Mouse (Mus musculus): ENCODE data around the gene Tmem247. TPM values are rescaled to one million over a fixed set of nuclear protein-coding genes. Genes with fewer than 3 reads are reported as not detected.

Gene Tmem247
- polyA plus RNA-seq, 1 experiment = not detected

DNA sequence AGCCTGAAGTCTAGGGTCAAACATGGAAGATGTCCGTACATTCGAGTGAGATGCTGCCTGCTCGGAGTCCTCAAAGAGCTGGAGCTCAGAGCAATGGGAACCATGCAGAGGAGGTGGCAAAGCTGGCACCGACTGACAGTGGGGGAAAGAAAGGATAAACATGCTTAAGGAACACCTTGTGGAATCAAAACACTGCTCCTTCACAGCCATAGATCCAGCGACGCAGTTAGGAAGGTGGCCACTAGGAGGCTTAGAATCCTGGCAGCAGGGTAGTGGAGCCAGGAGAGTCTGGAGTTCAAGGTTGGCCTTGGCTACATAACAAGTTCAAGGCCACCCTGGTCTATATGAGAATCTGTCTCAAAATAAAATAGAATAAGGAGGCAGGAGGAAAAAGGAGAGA lies 10.5 kb upstream of the Tmem247 start:
- no peak for TF ChIP-seq GATA1 (IDR thresholded peaks at IDR 0.05; ENCODE audit: low read length)

DNA sequence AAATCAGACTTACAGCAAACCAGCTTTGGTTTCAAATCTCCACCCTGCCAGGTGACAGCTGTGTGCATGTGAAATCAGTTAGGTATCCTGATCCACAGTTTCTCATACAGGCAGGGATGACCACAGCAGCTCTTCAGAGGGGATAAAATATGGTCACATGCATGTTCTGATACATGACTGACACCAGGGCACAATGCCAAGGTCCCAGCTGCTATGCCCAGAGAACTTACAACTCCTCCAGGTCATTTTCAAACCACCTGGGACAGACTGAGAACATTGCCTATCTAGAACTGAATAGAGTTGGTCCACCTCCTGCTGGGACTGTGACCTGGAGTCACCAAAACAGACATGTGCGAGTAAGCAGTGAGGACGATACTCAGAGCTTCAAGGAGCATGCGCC lies 10.1 kb upstream of the Tmem247 start:
- TF ChIP-seq GATA1 (IDR thresholded peaks at IDR 0.05; ENCODE audit: low read length) = no peak

DNA sequence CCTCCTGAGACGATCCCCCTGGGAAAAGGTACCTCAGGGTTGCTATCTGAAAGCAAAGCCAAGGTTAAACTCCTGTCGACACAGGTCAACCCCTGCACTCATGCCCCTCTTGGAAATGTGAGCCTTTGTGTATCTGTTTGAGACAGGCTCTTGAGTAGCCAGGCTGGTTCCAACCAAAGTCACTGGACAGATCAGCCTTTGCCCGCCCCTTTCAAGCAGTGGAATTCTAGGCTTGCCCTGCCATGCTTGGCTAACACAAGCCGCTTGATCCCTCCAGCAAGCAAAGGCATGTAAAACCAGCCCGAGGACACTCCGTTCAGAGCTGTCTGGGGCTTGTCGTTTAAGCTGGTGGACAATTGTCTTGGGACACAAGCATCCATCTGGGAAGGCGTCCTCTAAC lies 8.8 kb upstream of the Tmem247 start:
- TF ChIP-seq GATA1 (IDR thresholded peaks at IDR 0.05; ENCODE audit: low read length) = no peak

DNA sequence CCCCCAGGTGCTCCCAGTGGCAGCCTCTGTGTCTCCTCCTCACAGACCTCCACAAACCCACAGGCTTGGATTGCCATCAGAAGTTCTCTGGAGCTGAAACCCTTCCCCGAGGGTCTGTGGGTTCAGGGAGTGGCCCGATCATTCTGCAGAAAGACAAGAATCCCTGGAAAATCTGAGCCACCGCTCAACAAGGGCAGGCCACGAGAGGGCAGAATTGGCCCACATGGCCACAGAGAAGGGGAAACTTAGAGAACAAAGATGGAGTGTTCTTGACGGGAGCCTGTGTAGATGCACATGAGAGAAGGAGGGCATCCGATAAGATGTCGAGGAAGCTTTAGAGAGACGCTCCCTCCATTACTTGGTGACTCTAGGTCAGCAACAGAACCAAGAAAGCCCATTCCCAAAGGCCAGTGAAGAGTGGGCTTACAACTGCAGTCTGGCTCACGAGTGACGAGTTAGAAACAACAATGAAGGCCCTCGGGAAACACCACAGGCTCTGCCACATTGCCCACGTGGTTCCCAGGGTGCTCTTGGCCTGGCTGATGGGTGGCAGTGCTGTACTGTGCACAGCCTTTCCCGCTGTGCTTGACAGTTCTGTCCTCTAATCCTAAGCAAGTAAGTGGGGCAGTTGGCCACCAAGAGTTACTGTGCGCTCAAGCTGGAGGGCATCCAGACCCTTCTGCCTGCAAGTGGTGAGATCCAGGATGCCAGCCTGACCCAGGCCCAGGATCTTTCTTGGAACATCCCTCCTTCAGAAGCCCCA lies 7.2 kb upstream of the Tmem247 start:
- TF ChIP-seq GATA1 (IDR thresholded peaks at IDR 0.05; ENCODE audit: low read length) = no peak

DNA sequence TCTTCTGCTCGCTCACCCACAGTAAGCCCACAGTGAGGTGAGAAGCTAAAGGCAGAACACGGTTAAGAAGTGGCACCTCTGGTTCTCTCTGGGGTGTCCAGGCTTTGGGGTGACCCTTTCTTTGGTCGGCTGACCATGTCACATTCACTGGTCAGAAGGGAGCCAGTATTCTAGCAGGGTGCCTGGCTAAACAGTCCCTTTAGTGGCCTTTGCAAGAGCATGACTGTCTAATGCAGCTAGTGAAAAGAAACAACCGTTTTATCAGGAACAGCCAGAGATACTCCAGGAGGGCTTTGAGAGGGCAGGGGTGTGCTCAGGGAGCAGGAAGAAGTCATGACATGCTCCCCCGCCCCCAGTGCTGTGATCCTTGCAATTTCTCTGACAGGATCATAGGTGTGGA lies 5.9 kb upstream of the Tmem247 start:
- no peak for TF ChIP-seq GATA1 (IDR thresholded peaks at IDR 0.05; ENCODE audit: low read length)

DNA sequence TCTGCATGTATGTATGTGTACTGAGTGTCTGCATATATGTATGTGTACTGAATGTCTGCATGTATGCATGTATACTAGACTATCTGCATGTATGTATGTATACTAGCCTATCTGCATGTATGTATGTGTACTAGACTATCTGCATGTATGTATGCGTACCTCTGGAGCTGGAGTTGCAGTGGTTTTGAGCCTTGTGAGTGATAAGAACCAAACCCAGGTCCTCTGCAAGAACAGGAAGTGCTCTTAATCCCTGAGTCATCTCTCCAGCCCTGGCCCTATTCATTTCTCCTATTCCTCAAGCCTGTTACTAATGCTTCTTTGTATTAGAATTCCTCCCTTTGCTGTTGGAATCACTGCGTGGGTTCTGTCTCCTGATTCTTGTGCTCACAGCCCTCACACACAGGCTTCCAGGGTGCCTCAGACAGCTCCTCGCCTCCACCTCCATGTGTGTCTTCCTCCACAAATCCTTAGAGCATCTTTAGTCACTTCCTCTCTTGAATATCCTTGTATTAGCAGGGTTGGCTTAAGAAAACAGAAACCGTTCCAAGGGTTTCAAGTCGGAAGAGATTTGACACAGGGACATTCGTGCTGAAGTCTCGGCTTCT lies 4.0 kb upstream of the Tmem247 start:
- TF ChIP-seq GATA1 (IDR thresholded peaks at IDR 0.05; ENCODE audit: low read length) = no peak

DNA sequence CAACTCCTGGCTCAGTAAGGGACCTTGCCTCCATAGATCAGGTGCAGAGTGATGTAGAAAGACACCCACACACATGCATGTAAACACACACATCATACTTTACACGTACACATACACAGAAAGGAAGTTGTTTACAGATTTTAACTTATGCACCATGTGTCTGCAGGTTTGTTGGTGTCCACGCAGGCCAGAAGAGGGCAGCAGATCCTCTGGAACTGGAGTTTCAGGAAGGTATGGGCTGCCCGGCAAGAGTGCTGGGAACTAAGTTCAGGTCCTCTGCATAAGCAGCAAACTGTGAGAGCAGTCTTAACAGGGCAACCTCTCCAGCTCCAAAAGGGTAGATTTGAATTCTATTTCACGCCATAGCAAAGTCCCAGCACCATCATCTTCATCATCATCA lies 1.6 kb upstream of the Tmem247 start:
- no peak for TF ChIP-seq GATA1 (IDR thresholded peaks at IDR 0.05; ENCODE audit: low read length)

DNA sequence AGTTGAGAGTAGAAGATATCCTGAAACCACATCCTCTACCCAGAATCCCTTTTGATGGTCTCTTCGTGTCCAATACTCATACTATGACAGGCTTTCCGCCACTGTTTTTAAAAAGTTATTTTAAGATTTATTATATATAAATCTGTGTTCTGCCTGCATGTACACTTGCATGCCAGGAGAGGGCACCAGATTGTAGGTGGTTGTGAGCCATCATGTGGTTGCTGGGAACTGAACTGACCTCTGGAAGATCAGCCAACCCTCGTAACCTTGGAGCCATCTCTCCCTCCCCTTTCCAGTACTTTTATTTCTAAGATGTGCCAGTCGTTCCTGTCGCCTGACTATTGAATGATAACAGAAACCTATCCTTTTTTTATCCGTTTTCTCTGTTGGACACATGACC lies 1.6 kb downstream of the Tmem247 start:
- TF ChIP-seq GATA1 (IDR thresholded peaks at IDR 0.05; ENCODE audit: low read length) = no peak

DNA sequence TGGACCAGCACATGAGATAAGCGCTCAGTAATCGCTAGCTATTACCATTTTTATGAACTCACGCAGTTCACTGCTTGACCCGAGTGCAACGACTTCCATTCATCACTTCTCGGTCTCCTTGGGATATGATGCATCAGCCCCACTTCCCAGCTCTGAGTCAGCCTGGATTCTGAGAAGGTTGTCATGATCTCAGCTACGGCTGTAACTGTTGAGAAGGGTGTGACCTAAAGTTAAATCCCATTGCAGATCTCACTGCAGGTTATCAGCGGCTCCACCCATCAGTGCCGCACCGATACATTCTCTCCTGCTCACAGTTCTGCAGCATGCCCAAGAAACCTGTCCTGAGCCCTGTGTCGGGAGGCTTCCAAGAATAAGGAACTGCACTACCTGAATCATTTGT lies 2.6 kb downstream of the Tmem247 start:
- TF ChIP-seq GATA1 (IDR thresholded peaks at IDR 0.05; ENCODE audit: low read length) = no peak

DNA sequence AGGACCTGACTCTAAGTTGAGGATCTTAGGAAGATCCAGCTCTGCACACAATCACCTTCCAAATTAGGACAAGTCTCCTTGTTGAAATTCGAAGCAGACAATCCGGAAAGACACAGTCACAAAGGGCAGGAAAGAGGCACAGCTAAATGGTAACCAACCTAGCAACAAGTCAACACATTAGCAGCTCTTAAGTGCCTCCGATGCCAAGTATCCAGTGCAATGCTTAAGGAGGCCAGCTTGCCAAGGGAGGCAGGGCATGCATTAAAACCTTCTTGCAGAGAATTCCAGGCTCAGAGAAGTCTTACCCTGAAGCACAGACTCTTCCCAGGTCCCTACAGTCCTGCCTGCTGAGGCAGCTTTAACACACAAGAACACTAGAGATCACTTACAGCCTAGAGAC lies 7.5 kb downstream of the Tmem247 start:
- TF ChIP-seq GATA1 (IDR thresholded peaks at IDR 0.05; ENCODE audit: low read length) = no peak

DNA sequence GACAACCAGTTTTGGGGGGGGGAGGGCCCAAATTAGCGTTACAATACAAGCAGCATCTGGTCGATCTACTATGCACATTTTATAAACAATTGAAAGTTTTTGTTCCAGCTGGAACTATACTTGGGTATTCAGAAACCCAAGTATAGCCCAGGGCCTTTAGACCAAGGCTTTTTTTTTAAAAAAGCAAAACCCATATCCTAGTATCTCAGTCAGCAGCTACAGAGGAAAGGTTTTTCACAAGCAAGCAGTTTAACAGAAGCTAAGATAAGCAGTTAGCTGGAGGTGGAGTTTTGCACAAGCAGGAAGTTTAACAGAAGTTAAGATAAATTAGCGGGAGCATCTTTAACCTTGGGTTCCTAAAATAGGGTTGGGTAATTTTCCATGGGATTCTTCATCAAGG lies 9.7 kb downstream of the Tmem247 start:
- no peak for TF ChIP-seq GATA1 (IDR thresholded peaks at IDR 0.05; ENCODE audit: low read length)

DNA sequence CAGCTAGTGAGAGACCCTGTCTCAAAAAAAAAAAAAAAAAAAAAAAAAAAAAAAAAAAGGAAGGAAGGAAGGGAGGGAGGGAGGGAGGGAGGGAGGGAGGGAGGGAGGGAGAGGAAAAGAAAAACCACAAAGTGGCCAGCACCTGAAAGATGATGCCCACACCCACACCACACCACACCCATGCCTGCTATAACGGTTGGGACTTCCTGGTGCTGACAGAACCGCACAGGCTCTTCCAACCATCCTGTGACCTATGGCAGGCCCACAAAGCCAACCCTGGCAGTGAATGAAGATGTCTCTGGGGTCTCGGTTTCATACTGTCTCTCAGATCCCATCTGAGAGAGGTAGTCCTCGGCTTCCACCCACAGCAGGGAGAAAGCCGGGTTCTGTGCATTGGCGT lies 12.2 kb downstream of the Tmem247 start:
- no peak for TF ChIP-seq GATA1 (IDR thresholded peaks at IDR 0.05; ENCODE audit: low read length)

DNA sequence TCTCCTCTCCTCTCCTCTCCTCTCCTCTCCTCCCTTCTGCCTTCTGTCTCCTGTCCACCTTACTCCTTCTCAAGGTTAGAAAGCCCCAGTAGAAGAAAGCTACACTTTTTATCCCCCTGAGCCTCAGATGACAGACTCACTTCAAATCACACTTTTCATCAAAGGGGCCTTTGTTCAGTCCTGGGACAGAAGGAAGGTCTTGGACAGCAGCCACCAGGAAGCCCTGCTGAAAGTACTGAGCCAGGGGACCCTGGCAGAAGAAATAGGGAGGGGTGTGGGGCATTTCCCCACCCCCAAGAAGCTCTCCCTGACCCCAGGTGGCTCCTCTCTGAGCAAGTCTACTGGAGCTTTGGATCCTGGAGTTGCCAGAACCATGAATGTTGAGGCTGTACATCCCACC lies 12.8 kb downstream of the Tmem247 start:
- TF ChIP-seq GATA1 (IDR thresholded peaks at IDR 0.05; ENCODE audit: low read length) = no peak

DNA sequence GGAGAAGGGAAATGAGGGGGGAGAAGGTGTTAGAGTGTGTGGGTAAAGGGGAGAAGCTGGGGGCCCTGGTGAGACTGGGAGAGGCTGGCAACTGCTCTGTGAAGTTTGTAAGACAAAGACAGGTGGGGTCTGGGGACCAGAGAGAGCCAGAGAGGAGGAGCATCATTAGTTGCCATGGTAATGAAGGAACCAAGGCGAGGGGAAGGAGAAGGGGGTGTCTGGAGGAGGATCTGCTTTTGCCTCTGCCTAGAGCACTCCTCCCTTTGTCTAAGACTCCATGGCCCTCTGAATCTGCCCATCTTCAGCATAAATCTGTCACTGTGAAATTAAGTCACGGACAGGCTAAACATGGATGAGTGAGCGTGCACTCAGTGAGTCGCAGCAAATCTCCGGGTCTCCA lies 15.7 kb downstream of the Tmem247 start:
- TF ChIP-seq GATA1 (IDR thresholded peaks at IDR 0.05; ENCODE audit: low read length) = no peak

DNA sequence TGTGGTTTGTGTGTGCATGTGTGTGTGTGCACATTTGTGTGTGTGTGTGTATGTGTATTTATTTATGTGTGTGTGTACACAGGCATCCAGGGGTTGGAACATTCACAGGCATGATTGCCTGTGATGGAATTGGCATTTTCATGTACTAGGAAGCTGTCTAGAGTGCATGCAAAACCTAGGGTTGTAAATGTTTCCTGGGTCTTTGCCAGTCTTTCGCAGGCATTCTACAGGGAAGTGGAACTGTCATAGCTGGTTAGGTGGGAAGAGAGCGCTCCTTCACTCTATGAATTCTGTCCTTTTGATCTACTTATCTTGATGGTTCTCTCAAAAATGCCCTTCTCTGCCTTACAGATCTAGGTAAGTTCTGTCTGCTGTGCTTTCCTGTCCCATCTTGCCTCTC lies 19.9 kb downstream of the Tmem247 start:
- no peak for TF ChIP-seq GATA1 (IDR thresholded peaks at IDR 0.05; ENCODE audit: low read length)

DNA sequence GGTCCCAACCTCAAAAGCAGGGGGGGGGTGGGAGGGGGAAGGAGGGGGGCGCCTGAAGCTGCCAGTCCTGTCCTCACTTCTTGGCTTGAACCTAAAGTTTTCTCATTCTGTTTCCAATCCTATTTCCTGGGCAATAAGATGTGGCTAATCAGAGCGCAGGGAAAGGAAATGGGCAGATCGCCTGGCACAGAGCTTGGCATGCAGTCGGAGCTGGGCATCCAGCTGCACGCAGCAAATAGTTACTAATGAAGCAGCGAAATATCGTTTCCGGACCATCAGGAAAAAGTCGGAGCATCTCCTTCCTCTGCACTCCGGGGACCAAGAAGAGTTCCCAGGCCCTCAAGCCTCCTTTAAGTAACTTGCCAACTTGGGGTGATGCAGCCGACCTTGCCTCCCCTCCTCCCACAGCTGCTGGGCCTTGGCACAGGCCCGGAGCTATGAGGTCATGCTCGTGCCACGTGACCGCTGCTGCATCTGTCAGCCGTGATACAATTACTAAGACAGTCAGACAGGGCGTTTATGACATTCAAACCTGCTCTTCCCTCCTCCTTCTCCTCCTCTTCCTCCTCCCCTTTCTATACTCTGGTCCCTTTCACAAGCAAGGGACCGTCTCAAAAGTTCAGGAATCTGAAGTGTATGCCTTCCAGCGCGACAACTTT lies 20.5 kb downstream of the Tmem247 start:
- TF ChIP-seq GATA1 (IDR thresholded peaks at IDR 0.05; ENCODE audit: low read length) = no peak

DNA sequence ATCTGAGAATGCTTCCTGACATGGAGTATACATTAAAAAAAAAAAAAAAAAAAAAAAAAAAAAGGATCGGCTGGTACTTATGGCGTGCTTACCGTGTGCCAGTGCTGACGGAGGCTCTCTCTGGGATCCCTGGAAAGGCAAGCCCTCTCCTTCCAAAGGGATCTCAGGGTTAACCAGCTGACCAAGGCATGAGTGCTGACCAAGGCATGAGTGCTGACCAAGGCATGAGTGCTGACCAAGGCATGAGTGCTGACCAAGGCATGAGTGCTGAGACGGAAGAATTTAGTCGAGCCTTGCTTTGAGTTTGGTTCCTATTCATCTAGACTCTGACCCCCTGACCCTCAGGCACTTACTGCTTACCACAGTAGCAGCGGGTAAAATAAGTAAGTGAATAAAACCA lies 21.5 kb downstream of the Tmem247 start:
- no peak for TF ChIP-seq GATA1 (IDR thresholded peaks at IDR 0.05; ENCODE audit: low read length)
